8 mouse cellular contexts compared by ENCODE assay signal in genomic region chr5:114689700-114690366, GRCm38 (mm10). TPM values are rescaled to one million over a fixed set of nuclear protein-coding genes. Genes with fewer than 3 reads are reported as not detected.
DNase-seq lines count a peak whose midpoint lies in the region; ATAC-seq and TF ChIP-seq lines count a peak whose summit lies in the region.

No protein-coding gene starts in this region.

- H3K27ac ChIP-seq in gastrocnemius, adult 2 months, result 0 out of 2 replicates have a peak overlapping the region, but pooled peaks have one; percentile 38
- H3K27ac ChIP-seq in embryonic facial prominence, embryonic 14.5 days (replicated peaks; ENCODE audit: low read depth, low read length), result no peak overlapping the region
- no peak overlapping the region for H3K27ac ChIP-seq in liver, embryonic 14.5 days

- no peaks in the 10 kb centered on the region for H3K9me3 ChIP-seq in embryonic facial prominence, embryonic 14.5 days (ENCODE audit: control insufficient read depth, low read length)
- H3K9me3 ChIP-seq in liver, embryonic 14.5 days (ENCODE audit: control insufficient read depth, low read length), result no peaks in the 10 kb centered on the region

- intact Hi-C loops in gastrocnemius, adult 2 months (cut with DNase I), result no loop called here

- peak overlapping the region; percentile 90 for H3K4me2 ChIP-seq in embryonic facial prominence, embryonic 14.5 days (ENCODE audit: low read depth, low read length)
- peak overlapping the region; percentile 92 for H3K4me2 ChIP-seq in liver, embryonic 14.5 days (ENCODE audit: low read depth)

- no peaks in the 10 kb centered on the region for H3K27me3 ChIP-seq in embryonic facial prominence, embryonic 14.5 days (replicated peaks; ENCODE audit: control insufficient read depth, insufficient read depth, low read length)
- H3K27me3 ChIP-seq in liver, embryonic 14.5 days (ENCODE audit: control insufficient read depth, insufficient read depth, low read length), result no peaks in the 10 kb centered on the region

- H3K9ac ChIP-seq in embryonic facial prominence, embryonic 14.5 days (ENCODE audit: low read depth, low read length), result peak overlapping the region; percentile 85
- H3K9ac ChIP-seq in liver, embryonic 14.5 days (replicated peaks), result peak overlapping the region; percentile 82

- peak; percentile 6; the same call in 1 of the 2 replicates for ATAC-seq in embryonic facial prominence, embryonic 14.5 days (ENCODE audit: low read depth)
- peak; percentile 30 for ATAC-seq in inflammation-experienced regulatory T-cells, adult 6 months
- no peak for ATAC-seq in liver, embryonic 14.5 days (ENCODE audit: insufficient read depth)

- WGBS in embryonic facial prominence, embryonic 14.5 days, result 18% methylated on average over 16 of the region's 16 CpGs
- 19% methylated on average over 16 of the region's 16 CpGs for WGBS in liver, embryonic 14.5 days (ENCODE audit: insufficient replicate concordance)

- no peaks in the 10 kb centered on the region for H3K36me3 ChIP-seq in embryonic facial prominence, embryonic 14.5 days (ENCODE audit: control insufficient read depth, insufficient read depth, low read length)
- no peaks in the 10 kb centered on the region for H3K36me3 ChIP-seq in liver, embryonic 14.5 days (replicated peaks; ENCODE audit: control insufficient read depth, insufficient read depth, low read depth)

- peaks cover 8% of the 10 kb centered on the region; the same call in 1 of the 2 replicates for H3K4me1 ChIP-seq in embryonic facial prominence, embryonic 14.5 days (ENCODE audit: control insufficient read depth, insufficient read depth, low read length)
- H3K4me1 ChIP-seq in liver, embryonic 14.5 days (replicated peaks; ENCODE audit: control insufficient read depth in 2 of 2, insufficient read depth in 2 of 2, low read length in 1 of 2), result peaks cover 12 to 15% of the 10 kb centered on the region in 2 experiments

- peak overlapping the region; percentile 95 for H3K4me3 ChIP-seq in gastrocnemius, adult 2 months
- peak overlapping the region; percentile 78 for H3K4me3 ChIP-seq in embryonic facial prominence, embryonic 14.5 days (ENCODE audit: low read depth, low read length)
- peak overlapping the region; percentile 73 to 78 for H3K4me3 ChIP-seq in liver, embryonic 14.5 days (ENCODE audit: insufficient read depth in 1 of 2, low read depth in 2 of 2, low read length in 2 of 2)

- TF ChIP-seq CTCF in gastrocnemius, adult 2 months (IDR thresholded peaks at IDR 0.05), result no peak
- no peak for TF ChIP-seq CTCF in liver, embryonic 14.5 days (IDR thresholded peaks at IDR 0.05; ENCODE audit: low read depth)

- no peak for TF ChIP-seq EP300 in liver, embryonic 14.5 days (IDR thresholded peaks at IDR 0.05; ENCODE audit: low read depth)

- peak; percentile 24 for DNase-seq in gastrocnemius, adult 2 months
- DNase-seq in gastrocnemius, adult 8-10 months (ENCODE audit: low spot score in 2 of 2), result no peak
- peak; percentile 40 for DNase-seq in embryonic facial prominence, embryonic 14.5 days (ENCODE audit: low spot score)
- no peak for DNase-seq in liver, embryonic 14.5 days (ENCODE audit: low read depth in 3 of 3, low spot score in 3 of 3)
- DNase-seq in neural tube, embryonic 10.5 days (ENCODE audit: extremely low spot score, low spot score), result peak; percentile 37
- no peak for DNase-seq in right cerebral cortex, adult 18-20 months
- DNase-seq in gastrocnemius, postnatal 4 days (ENCODE audit: low spot score in 2 of 2), result no peak

RNA-seq across cellular contexts. Expression of gene Gltp, which starts 1.0 kb away (rescaled TPM):
- total RNA-seq in gastrocnemius, adult 2 months (2021), result 10 to 100 TPM in 1 of 2 experiments, 1 to 10 TPM in 1; 6.7 to 10.8 TPM
- 1 to 10 TPM; 4.9 to 8.5 (median 6.7) TPM for total RNA-seq in gastrocnemius, adult 8-10 months (2022)
- 123 and 129 TPM in 2 replicates for polyA plus RNA-seq in embryonic facial prominence, embryonic 14.5 days (2014; fragmentation: Nextera tagmentation; extraction: Ambion mirVana)
- polyA plus RNA-seq in inflammation-experienced regulatory T-cells, adult 6 months (2017; shearing (Covaris generic)), result 100 to 1,000 TPM; 220 to 248 (median 235) TPM
- 18.4 and 18.5 TPM in 2 replicates for polyA plus RNA-seq in liver, embryonic 14.5 days (2012; rRNA removed)
- polyA plus RNA-seq in liver, embryonic 14.5 days (2014; fragmentation: Nextera tagmentation; extraction: Ambion mirVana), result 25.4 and 33.0 TPM in 2 replicates
- 10 to 100 TPM; 26.4 to 31.8 TPM for total RNA-seq in gastrocnemius, postnatal 4 days (2021)

RNA-seq across cellular contexts. Expression of gene Tchp, which starts 17.7 kb away (rescaled TPM):
- total RNA-seq in gastrocnemius, adult 2 months (2021), result 1 to 10 TPM; 3.6 to 3.8 TPM
- total RNA-seq in gastrocnemius, adult 8-10 months (2022), result 1 to 10 TPM; 3.1 to 3.9 (median 3.4) TPM
- polyA plus RNA-seq in embryonic facial prominence, embryonic 14.5 days (2014; fragmentation: Nextera tagmentation; extraction: Ambion mirVana), result 10.9 and 11.4 TPM in 2 replicates
- 10 to 100 TPM in 2 of 3 experiments, 1 to 10 TPM in 1; 4.4 to 30.2 (median 13.8) TPM for polyA plus RNA-seq in inflammation-experienced regulatory T-cells, adult 6 months (2017; shearing (Covaris generic))
- 5.6 and 7.8 TPM in 2 replicates for polyA plus RNA-seq in liver, embryonic 14.5 days (2012; rRNA removed)
- 1.9 and 2.2 TPM in 2 replicates for polyA plus RNA-seq in liver, embryonic 14.5 days (2014; fragmentation: Nextera tagmentation; extraction: Ambion mirVana)
- total RNA-seq in gastrocnemius, postnatal 4 days (2021), result 1 to 10 TPM; 6.3 to 6.9 TPM

RNA-seq across cellular contexts. Expression of gene Trpv4, which starts 31.6 kb away (rescaled TPM):
- 1 to 10 TPM; 1.9 to 2.0 TPM for total RNA-seq in gastrocnemius, adult 2 months (2021)
- 1 to 10 TPM; 1.3 to 1.7 (median 1.3) TPM for total RNA-seq in gastrocnemius, adult 8-10 months (2022)
- 11.9 TPM in 2 replicates for polyA plus RNA-seq in embryonic facial prominence, embryonic 14.5 days (2014; fragmentation: Nextera tagmentation; extraction: Ambion mirVana)
- polyA plus RNA-seq in inflammation-experienced regulatory T-cells, adult 6 months (2017; shearing (Covaris generic)), result under 1 TPM; 0.19 to 0.90 (median 0.47) TPM
- 0.16 and 0.22 TPM in 2 replicates for polyA plus RNA-seq in liver, embryonic 14.5 days (2012; rRNA removed)
- polyA plus RNA-seq in liver, embryonic 14.5 days (2014; fragmentation: Nextera tagmentation; extraction: Ambion mirVana), result 0.14 and 0.15 TPM in 2 replicates
- total RNA-seq in gastrocnemius, postnatal 4 days (2021), result 1 to 10 TPM; 1.6 to 1.8 TPM

Comparison
In these comparisons a context has a peak if more than half of its experiments do, and no peak if none do; other contexts are left out.
1. DNase-seq: peak in gastrocnemius, adult 2 months (single experiment), embryonic facial prominence, embryonic 14.5 days (single experiment) and neural tube, embryonic 10.5 days (single experiment); none in gastrocnemius, adult 8-10 months (0 of 2), liver, embryonic 14.5 days (0 of 3), right cerebral cortex, adult 18-20 months (single experiment) and gastrocnemius, postnatal 4 days (0 of 2).
2. Peak in every context shown above with its lines, with median percentiles within 50 percentile points of each other: H3K4me3 ChIP-seq.